ENCODE assay signal across 7 mouse cellular contexts in the genomic region with DNA sequence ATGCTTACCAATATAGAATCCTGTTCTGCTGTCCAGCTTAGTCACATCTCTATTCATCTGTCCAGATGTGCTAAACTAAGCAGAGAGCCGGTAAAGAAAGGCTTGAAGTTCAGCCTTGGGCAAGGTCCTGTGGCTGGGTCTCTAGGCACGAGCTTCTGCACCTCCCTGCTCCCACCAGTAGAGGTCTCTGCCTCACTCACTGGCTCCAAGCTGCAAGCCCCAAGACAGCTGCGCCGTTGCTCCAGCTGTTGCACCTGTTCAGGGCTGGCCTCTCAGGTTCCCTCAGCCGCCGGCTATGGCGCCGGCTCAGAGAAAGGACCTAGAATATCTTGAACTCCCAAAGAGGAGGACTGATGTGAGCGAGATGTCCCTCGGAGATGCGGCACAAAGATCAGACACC. TPM values are rescaled to one million over a fixed set of nuclear protein-coding genes. Genes with fewer than 3 reads are reported as not detected.
DNase-seq lines count a peak whose midpoint lies in the region; ATAC-seq lines count a peak whose summit lies in the region.

No protein-coding gene starts in this region.

- H3K36me3 ChIP-seq in hindbrain, embryonic 12.5 days, result no peaks in the 10 kb centered on the region

- no peak overlapping the region for H3K4me3 ChIP-seq in hindbrain, embryonic 12.5 days

- H3K27me3 ChIP-seq in hindbrain, embryonic 12.5 days, result peaks cover 58% of the 10 kb centered on the region

- WGBS in hindbrain, embryonic 12.5 days, result 12% methylated on average over 11 of the region's 11 CpGs

- no peaks in the 10 kb centered on the region for H3K9me3 ChIP-seq in hindbrain, embryonic 12.5 days (replicated peaks)

- peak; percentile 74 for ATAC-seq in erythroblast, adult 5-6 weeks (replicated peaks; ENCODE audit: low FRiP score, poor library complexity, severe bottlenecking)
- 0 out of 2 replicates have a peak, but pooled peaks have one; percentile 33 for ATAC-seq in hindbrain, embryonic 12.5 days (ENCODE audit: low FRiP score)

- H3K27ac ChIP-seq in hindbrain, embryonic 12.5 days, result no peak overlapping the region

- H3K9ac ChIP-seq in hindbrain, embryonic 12.5 days, result no peak overlapping the region

- H3K4me1 ChIP-seq in hindbrain, embryonic 12.5 days, result peaks cover 8% of the 10 kb centered on the region

- H3K4me2 ChIP-seq in hindbrain, embryonic 12.5 days (replicated peaks), result no peak overlapping the region

- peak; percentile 84 for DNase-seq in ES-CJ7 (ENCODE audit: low read depth, low spot score)
- DNase-seq in adrenal gland, postnatal 14 days, result peak; percentile 80
- peak; percentile 54 to 56 for DNase-seq in layer of hippocampus, postnatal 36 days
- peak; percentile 57 to 77 for DNase-seq in lung, postnatal 4 days
- DNase-seq in right cerebral cortex, postnatal 36 days (ENCODE audit: low spot score in 2 of 2), result peak; percentile 22 to 24

RNA-seq across cellular contexts. Expression of a gene that starts 3.7 kb away (rescaled TPM):
- total RNA-seq in adrenal gland, postnatal 14 days (2021), result 0.26 TPM in 1 of 2 replicates, not detected in the other
- total RNA-seq in erythroblast, adult 5-6 weeks (2015; ENCODE audit: low replicate concordance), result not detected in 2 replicates
- total RNA-seq in erythroblast, adult 5-6 weeks (2017; ENCODE audit: low replicate concordance), result not detected in 2 replicates
- polyA plus RNA-seq in hindbrain, embryonic 12.5 days (2016; fragmentation: Nextera tagmentation; extraction: Ambion mirVana), result 0.34 and 0.42 TPM in 2 replicates
- total RNA-seq in layer of hippocampus, postnatal 36 days (2021), result under 1 TPM; 0.47 to 0.58 TPM

RNA-seq across cellular contexts. Expression of a gene that starts 29.4 kb away (rescaled TPM):
- total RNA-seq in adrenal gland, postnatal 14 days (2021), result 18.6 and 19.1 TPM in 2 replicates
- 2.3 and 5.6 TPM in 2 replicates for total RNA-seq in erythroblast, adult 5-6 weeks (2015; ENCODE audit: low replicate concordance)
- 4.0 and 5.3 TPM in 2 replicates for total RNA-seq in erythroblast, adult 5-6 weeks (2017; ENCODE audit: low replicate concordance)
- 6.7 and 7.0 TPM in 2 replicates for polyA plus RNA-seq in hindbrain, embryonic 12.5 days (2016; fragmentation: Nextera tagmentation; extraction: Ambion mirVana)
- total RNA-seq in layer of hippocampus, postnatal 36 days (2021), result 10 to 100 TPM; 24.6 to 29.5 TPM

Comparison
In these comparisons a context has a peak if more than half of its experiments do, and no peak if none do; other contexts are left out.
1. DNase-seq: peak in every context shown above with its lines; median percentile 84 in ES-CJ7; 80 in adrenal gland, postnatal 14 days; 67 in lung, postnatal 4 days; 55 in layer of hippocampus, postnatal 36 days; 23 in right cerebral cortex, postnatal 36 days.